Mouse (Mus musculus) hindbrain, embryonic 14.5 days (tissue): Measurements from ENCODE around the gene Fank1. TPM values are rescaled to one million over a fixed set of nuclear protein-coding genes. Genes with fewer than 3 reads are reported as not detected.

Experiments used
- ATAC-seq: fragments of 200-750 bp; cut with Nextera tagmentation; 2 replicates; pipeline ENCODE4 v1.8.0; 2017; ENCODE audit warnings: moderate number of reproducible peaks, mild to moderate bottlenecking, moderate TSS enrichment, moderate library complexity; ENCODE audit not compliant: low FRiP score
- DNase-seq: peaks from one replicate; pipeline ENCODE4 v3.0.0-alpha.2; 2015; ENCODE audit warnings: low spot score
- H3K27ac ChIP-seq: fragments of 300-500 bp; sonication (generic); 2 replicates; pipeline ENCODE4 v1.5.1; 2014; ENCODE audit warnings: mild to moderate bottlenecking, moderate library complexity
- H3K27me3 ChIP-seq: fragments of 300-500 bp; sonication (generic); 2 replicates; pipeline ENCODE4 v1.6.1; 2014; ENCODE audit warnings: mild to moderate bottlenecking, low read length, mixed read lengths; ENCODE audit not compliant: control insufficient read depth, insufficient read depth
- H3K36me3 ChIP-seq: fragments of 300-500 bp; sonication (generic); replicated peaks from 2 replicates; pipeline ENCODE4 v1.6.1; 2014; ENCODE audit not compliant: control insufficient read depth, insufficient read depth
- H3K4me1 ChIP-seq: fragments of 300-500 bp; sonication (generic); replicated peaks from 2 replicates; pipeline ENCODE4 v1.6.1; 2014; ENCODE audit warnings: antibody characterized with exemption, low read length, mixed read lengths; ENCODE audit not compliant: control insufficient read depth, insufficient read depth
- H3K4me2 ChIP-seq: fragments of 300-500 bp; sonication (generic); replicated peaks from 2 replicates; pipeline ENCODE4 v1.6.1; 2014; ENCODE audit warnings: mild to moderate bottlenecking, moderate library complexity
- H3K4me3 ChIP-seq: fragments of 300-500 bp; sonication (generic); replicated peaks from 2 replicates; pipeline ENCODE4 v1.5.1; 2014; ENCODE audit warnings: mild to moderate bottlenecking, low read length
- H3K9ac ChIP-seq: fragments of 300-500 bp; sonication (generic); 2 replicates; pipeline ENCODE4 v1.6.1; 2014
- H3K9me3 ChIP-seq: fragments of 300-500 bp; sonication (generic); 2 replicates; pipeline ENCODE4 v1.6.1; 2016; ENCODE audit warnings: low read length; ENCODE audit not compliant: control insufficient read depth
- WGBS: fragments of 180-500 bp; shearing (Covaris S2); extraction: QIAGEN DNeasy Blood & Tissue Kit; methylation state at CpG from one replicate; pipeline ENCODE4 v1.1.7; 2014; 5-methylcytosine and 5-hydroxymethylcytosine counted together
- polyA plus RNA-seq: library from polyadenylated mRNA; unstranded; fragments of >200 nt; fragmentation: Nextera tagmentation; extraction: Ambion mirVana; gene quantifications from 2 replicates; pipeline ENCODE4 v1.2.1, GENCODE M21; 2014

The Fank1 gene
- polyA plus RNA-seq, 1 experiment from 2014 or later = 4.7 TPM

- 69% methylated on average over 6 of the region's 6 CpGs for WGBS
- H3K4me1 ChIP-seq = no peaks in the 10 kb centered on the region
- no peak overlapping the region for H3K4me3 ChIP-seq
- H3K9ac ChIP-seq = no peak overlapping the region
- no peak overlapping the region for H3K27ac ChIP-seq
- DNase-seq = no peak
- H3K36me3 ChIP-seq = no peaks in the 10 kb centered on the region
- no peak overlapping the region for H3K4me2 ChIP-seq
- no peak for ATAC-seq
- no peaks in the 10 kb centered on the region for H3K27me3 ChIP-seq
- no peaks in the 10 kb centered on the region for H3K9me3 ChIP-seq
Measured at GRCm38 (mm10) chr7:133923994-133924393, 147.3 kb downstream of the Fank1 start.

- Histone ChIP-seq H3K27ac (no peak overlapping the region), H3K4me3 (no peak overlapping the region), H3K4me2 (no peak overlapping the region), H3K9ac (no peak overlapping the region), H3K27me3 (no peaks in the 10 kb centered on the region), H3K36me3 (no peaks in the 10 kb centered on the region), H3K9me3 (no peaks in the 10 kb centered on the region), H3K4me1 (no peaks in the 10 kb centered on the region)
- no peak for ATAC-seq
- WGBS = 23% methylated on average over 2 of the region's 2 CpGs
- no peak for DNase-seq
Measured at GRCm38 (mm10) chr7:133925771-133926170, 149.1 kb downstream of the Fank1 start.

GRCm38 (mm10) chr7:133928981-133929380 is 152.3 kb downstream of the Fank1 start:
- Histone ChIP-seq H3K4me3 (no peak overlapping the region), H3K9me3 (no peaks in the 10 kb centered on the region), H3K36me3 (no peaks in the 10 kb centered on the region), H3K9ac (no peak overlapping the region), H3K4me2 (no peak overlapping the region), H3K27me3 (no peaks in the 10 kb centered on the region), H3K27ac (no peak overlapping the region), H3K4me1 (no peaks in the 10 kb centered on the region)
- 91% methylated on average over 3 of the region's 3 CpGs for WGBS
- no peak for ATAC-seq
- no peak for DNase-seq

Other genes starting within 250 kb of the Fank1 start
- not detected in 2 replicates for gene Tex36, start 174.7 kb upstream of the Fank1 start, polyA plus RNA-seq
- 21.3 and 24.3 TPM in 2 replicates for gene Edrf1, start 139.3 kb upstream of the Fank1 start, polyA plus RNA-seq
- gene Mmp21, start 96.8 kb upstream of the Fank1 start, polyA plus RNA-seq = 0.12 and 0.13 TPM in 2 replicates
- 83.3 and 84.3 TPM in 2 replicates for gene Bccip, start 67.5 kb upstream of the Fank1 start, polyA plus RNA-seq
- 53.4 and 61.5 TPM in 2 replicates for gene Uros, start 66.8 kb upstream of the Fank1 start, polyA plus RNA-seq
- gene Dhx32, start 5.9 kb downstream of the Fank1 start, polyA plus RNA-seq = 38.4 and 45.1 TPM in 2 replicates